Mouse (Mus musculus) stomach, postnatal 0 days (tissue): ENCODE measurements at regions not wholly inside any gene's neighbourhood (a gene's known extent, or its start where the extent isn't known, plus 50 kb on each side); places are given as distances from the start of the nearest gene placed in this dataset.

Experiments
- ATAC-seq: fragments of 200-750 bp; cut with Nextera tagmentation; 2 replicates; pipeline ENCODE4 v1.8.0; 2017; ENCODE audit not compliant: low FRiP score, low TSS enrichment
- DNase-seq: peaks from one replicate; pipeline ENCODE4 v3.0.0-alpha.2; 2016; ENCODE audit warnings: low spot score
- H3K27ac ChIP-seq: fragments of 300-500 bp; sonication (generic); replicated peaks from 2 replicates; pipeline ENCODE4 v1.5.1; 2014; ENCODE audit warnings: mild to moderate bottlenecking, control low read depth
- H3K27me3 ChIP-seq: fragments of 300-500 bp; sonication (generic); 2 replicates; pipeline ENCODE4 v1.6.1; 2014; ENCODE audit warnings: low read length; ENCODE audit not compliant: control insufficient read depth, insufficient read depth
- H3K36me3 ChIP-seq: fragments of 300-500 bp; sonication (generic); 2 replicates; pipeline ENCODE4 v1.6.1; 2014; ENCODE audit warnings: low read length, mixed read lengths; ENCODE audit not compliant: control insufficient read depth, insufficient read depth
- H3K4me1 ChIP-seq: fragments of 300-500 bp; sonication (generic); replicated peaks from 2 replicates; pipeline ENCODE4 v1.6.1; 2014; ENCODE audit warnings: antibody characterized with exemption; ENCODE audit not compliant: control insufficient read depth, insufficient read depth
- H3K4me2 ChIP-seq: fragments of 300-500 bp; sonication (generic); replicated peaks from 2 replicates; pipeline ENCODE4 v1.6.1; 2014; ENCODE audit warnings: low read depth, mild to moderate bottlenecking, control low read depth, moderate library complexity
- H3K4me3 ChIP-seq: fragments of 300-500 bp; sonication (generic); 2 replicates; pipeline ENCODE4 v1.5.1; 2014; ENCODE audit warnings: low read depth, low read length, control low read depth
- H3K9ac ChIP-seq: fragments of 300-500 bp; sonication (generic); 2 replicates; pipeline ENCODE4 v1.6.1; 2014; ENCODE audit warnings: mild to moderate bottlenecking, low read length, control low read depth, mixed read lengths
- H3K9me3 ChIP-seq: fragments of 300-500 bp; sonication (generic); 2 replicates; pipeline ENCODE4 v1.6.1; 2016; ENCODE audit warnings: low read length; ENCODE audit not compliant: control insufficient read depth
- CTCF ChIP-seq: IDR thresholded peaks from 2 replicates; pipeline ENCODE4 v1.5.1; 2016; ENCODE audit warnings: antibody characterized with exemption, low read depth, mild to moderate bottlenecking, moderate library complexity
- EP300 ChIP-seq: optimal IDR thresholded peaks from 2 replicates; pipeline ENCODE3; 2016; ENCODE audit warnings: antibody characterized with exemption
- WGBS: fragments of 180-500 bp; shearing (Covaris S2); extraction: QIAGEN DNeasy Blood & Tissue Kit; methylation state at CpG from one replicate; pipeline ENCODE4 v1.1.7; 2014; 5-methylcytosine and 5-hydroxymethylcytosine counted together

DNA sequence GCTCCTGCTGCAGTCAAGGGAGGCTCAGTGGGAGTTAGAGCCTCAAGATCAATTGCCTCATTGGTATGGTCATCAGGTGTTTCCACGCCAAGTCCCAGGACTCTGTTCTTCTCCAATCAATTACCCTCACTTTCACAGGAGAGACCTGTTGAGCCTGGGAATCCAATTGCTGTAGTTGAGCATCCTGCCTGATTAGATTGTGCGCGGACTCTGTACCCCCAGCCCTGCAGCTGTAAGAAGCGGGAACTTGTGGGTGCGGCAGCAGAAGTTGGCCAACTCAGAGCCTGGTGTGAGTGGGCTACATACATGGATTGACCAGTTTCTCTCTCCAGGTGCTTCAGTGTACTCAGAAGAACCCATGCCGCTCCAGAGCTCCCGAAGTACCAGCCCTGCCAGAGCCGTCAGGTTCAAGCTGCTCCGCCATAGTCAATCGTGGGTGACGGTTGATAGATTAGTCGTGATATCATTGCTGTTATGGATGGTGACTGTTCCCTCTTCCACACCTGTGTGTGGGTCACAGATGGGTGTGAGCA lies 62.2 kb upstream of the Dlk1 start:
- H3K27ac ChIP-seq = no peak overlapping the region
- no peaks in the 10 kb centered on the region for H3K9me3 ChIP-seq
- no peak overlapping the region for H3K4me2 ChIP-seq
- no peak overlapping the region for H3K4me3 ChIP-seq
- no peak overlapping the region for H3K9ac ChIP-seq
- no peaks in the 10 kb centered on the region for H3K27me3 ChIP-seq
- ATAC-seq (no peak), DNase-seq (peak; percentile 12)
- no peak for TF ChIP-seq EP300
- TF ChIP-seq CTCF = no peak
- no peaks in the 10 kb centered on the region for H3K36me3 ChIP-seq
- H3K4me1 ChIP-seq = no peaks in the 10 kb centered on the region
- WGBS = 92% methylated on average over 12 of the region's 12 CpGs

DNA sequence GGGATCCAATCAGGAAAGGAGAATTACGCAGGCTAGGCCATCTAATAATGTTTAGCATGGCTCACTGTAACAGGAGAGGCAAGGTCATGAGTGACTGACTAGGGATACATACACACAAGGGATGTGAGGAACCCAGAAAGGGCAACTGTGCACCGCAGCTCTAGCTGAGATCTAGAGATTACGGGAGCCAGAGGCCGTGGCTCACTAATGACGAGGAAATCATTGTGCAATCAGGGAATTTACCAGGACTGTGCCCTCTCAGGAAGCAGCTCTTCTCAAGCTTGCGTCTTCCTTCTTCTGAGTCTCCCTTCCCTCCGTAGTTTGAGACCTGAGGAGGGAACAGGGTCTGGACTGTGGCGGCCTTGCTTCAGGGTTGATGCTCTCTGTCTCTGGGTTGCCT lies 61.6 kb upstream of the Dlk1 start:
- no peak overlapping the region for H3K4me3 ChIP-seq
- H3K36me3 ChIP-seq = no peaks in the 10 kb centered on the region
- no peaks in the 10 kb centered on the region for H3K9me3 ChIP-seq
- TF ChIP-seq EP300 = no peak
- TF ChIP-seq CTCF = no peak
- WGBS = 83% methylated on average over 8 of the region's 8 CpGs
- H3K9ac ChIP-seq = no peak overlapping the region
- DNase-seq = no peak
- no peaks in the 10 kb centered on the region for H3K4me1 ChIP-seq
- no peaks in the 10 kb centered on the region for H3K27me3 ChIP-seq
- H3K27ac ChIP-seq = no peak overlapping the region
- no peak overlapping the region for H3K4me2 ChIP-seq
- ATAC-seq = no peak

DNA sequence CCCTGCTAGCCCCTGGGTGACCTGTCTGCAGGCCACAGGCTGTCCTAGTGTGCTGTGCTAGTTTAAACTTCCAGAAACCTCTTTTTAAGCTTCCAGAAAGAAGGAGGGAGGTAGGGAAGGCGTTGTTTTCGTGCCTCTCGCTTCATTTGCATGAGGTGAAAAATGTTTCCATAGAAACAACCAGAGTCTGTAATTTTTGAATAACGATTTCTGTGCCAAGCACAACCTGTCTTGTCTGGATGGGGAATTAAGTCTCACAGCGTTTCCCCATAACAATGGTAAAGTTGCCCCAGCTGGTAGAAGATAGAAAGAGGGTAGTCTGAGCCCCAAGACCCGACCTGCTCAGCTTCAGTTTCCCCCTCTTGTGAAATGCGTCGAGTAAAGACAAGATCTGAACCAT lies 59.3 kb upstream of the Dlk1 start:
- no peaks in the 10 kb centered on the region for H3K9me3 ChIP-seq
- TF ChIP-seq EP300 = no peak
- no peak for TF ChIP-seq CTCF
- no peak overlapping the region for H3K27ac ChIP-seq
- H3K27me3 ChIP-seq = no peaks in the 10 kb centered on the region
- no peak overlapping the region for H3K9ac ChIP-seq
- no peaks in the 10 kb centered on the region for H3K4me1 ChIP-seq
- H3K36me3 ChIP-seq = no peaks in the 10 kb centered on the region
- no peak overlapping the region for H3K4me3 ChIP-seq
- DNase-seq = no peak
- H3K4me2 ChIP-seq = no peak overlapping the region
- ATAC-seq = no peak
- 52% methylated on average over 8 of the region's 8 CpGs for WGBS

DNA sequence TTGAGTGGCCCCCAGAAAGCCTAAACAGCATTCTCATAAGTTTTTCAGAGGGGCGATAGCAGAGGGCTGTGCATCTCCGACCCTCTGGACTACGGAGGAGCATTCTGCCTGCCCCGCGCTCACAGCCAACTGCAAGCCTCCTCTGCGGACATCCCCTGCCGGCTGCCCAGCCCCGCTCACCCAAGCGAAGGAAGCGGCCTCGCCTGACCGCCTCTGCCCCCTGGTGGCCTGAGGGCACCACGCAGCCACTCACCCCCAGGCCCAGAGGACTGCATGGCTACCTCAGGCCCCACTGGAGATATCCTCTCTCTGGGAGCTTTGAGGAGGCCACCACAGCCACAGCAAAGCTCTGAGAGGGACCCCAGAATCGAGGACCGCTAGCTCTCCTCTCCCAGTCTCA lies 58.8 kb upstream of the Dlk1 start:
- H3K9me3 ChIP-seq = no peaks in the 10 kb centered on the region
- no peak overlapping the region for H3K4me2 ChIP-seq
- DNase-seq = peak; percentile 84
- whole genome bisulfite sequencing = 7% methylated on average over 15 of the region's 15 CpGs
- H3K9ac ChIP-seq = no peak overlapping the region
- H3K4me1 ChIP-seq = no peaks in the 10 kb centered on the region
- peak; percentile 83 for ATAC-seq
- H3K27me3 ChIP-seq = no peaks in the 10 kb centered on the region
- TF ChIP-seq CTCF = peak; percentile 97
- no peak for TF ChIP-seq EP300
- no peaks in the 10 kb centered on the region for H3K36me3 ChIP-seq
- no peak overlapping the region for H3K4me3 ChIP-seq
- H3K27ac ChIP-seq = no peak overlapping the region

DNA sequence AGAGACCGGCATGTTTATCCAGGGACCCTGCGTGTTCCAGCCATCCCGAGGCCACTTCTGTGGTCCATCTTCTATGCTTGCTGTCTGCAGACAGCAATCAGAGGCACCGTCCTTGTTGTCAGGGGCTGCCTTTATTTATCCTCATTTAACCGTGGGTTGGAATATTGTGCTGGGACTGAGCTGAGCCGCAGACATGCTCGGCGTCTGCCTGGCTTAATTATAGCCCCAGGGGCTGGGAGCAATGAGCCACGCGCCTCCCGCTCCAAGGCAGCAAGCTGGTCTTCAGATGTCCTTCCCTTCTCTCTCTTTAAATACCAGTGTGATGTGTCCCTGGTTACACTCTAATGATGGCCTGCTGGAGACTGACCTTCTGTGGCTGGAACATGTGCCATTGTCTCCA lies 58.2 kb upstream of the Dlk1 start:
- DNase-seq (no peak), ATAC-seq (no peak)
- Histone ChIP-seq H3K27me3 (no peaks in the 10 kb centered on the region), H3K9ac (no peak overlapping the region), H3K4me2 (no peak overlapping the region), H3K27ac (no peak overlapping the region), H3K36me3 (no peaks in the 10 kb centered on the region), H3K9me3 (no peaks in the 10 kb centered on the region), H3K4me1 (no peaks in the 10 kb centered on the region), H3K4me3 (no peak overlapping the region)
- WGBS = 85% methylated on average over 11 of the region's 11 CpGs
- TF ChIP-seq CTCF = no peak
- no peak for TF ChIP-seq EP300

DNA sequence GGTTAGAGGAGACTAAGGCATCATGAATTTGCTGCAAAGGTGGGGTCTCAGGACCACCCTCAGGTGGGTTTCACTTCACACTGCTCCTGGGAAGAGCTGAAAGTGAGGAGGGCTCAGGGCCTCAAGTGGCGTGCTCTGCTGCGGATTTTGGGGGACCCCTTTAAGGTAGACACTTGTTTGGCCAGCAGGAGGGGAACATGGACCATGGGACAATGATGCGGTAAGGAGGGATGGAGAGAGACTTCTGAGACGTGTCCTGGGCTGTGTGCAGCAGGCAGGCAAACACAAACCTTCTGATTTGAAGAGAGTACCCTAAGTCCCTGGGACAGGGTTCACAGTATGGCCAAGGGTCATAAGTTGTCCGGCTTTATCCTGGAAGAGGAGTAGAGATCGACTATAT lies 56.0 kb upstream of the Dlk1 start:
- Histone ChIP-seq H3K9ac (no peak overlapping the region), H3K27me3 (no peaks in the 10 kb centered on the region), H3K36me3 (no peaks in the 10 kb centered on the region), H3K4me2 (no peak overlapping the region), H3K27ac (no peak overlapping the region), H3K9me3 (no peaks in the 10 kb centered on the region), H3K4me3 (no peak overlapping the region), H3K4me1 (0 out of 2 replicates have a peak, but pooled peaks cover 3% of the 10 kb centered on the region)
- TF ChIP-seq CTCF = peak; percentile 52
- TF ChIP-seq EP300 = no peak
- ATAC-seq (no peak), DNase-seq (no peak)
- 81% methylated on average over 6 of the region's 6 CpGs for WGBS
